ENCODE assay signal across 9 mouse cellular contexts in the genomic region with DNA sequence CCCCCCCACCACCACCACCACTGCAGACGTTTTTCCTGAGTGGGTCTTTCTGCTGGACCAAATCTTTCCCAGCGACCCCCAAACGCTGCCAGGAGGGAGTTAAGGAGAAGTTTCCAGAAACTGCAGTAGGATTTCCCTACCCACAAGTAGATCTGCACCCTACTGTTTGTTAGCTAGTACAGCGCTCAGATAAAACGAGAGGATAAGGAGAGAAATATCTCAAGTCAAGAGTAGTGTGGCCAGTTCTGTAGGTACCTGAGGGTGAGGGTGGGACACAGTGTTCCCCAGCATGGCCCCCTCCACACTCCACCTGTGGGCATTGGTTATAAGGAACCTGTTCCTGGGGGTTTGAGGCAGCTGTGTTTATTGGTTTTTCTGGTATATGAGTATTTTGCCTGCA. TPM values are rescaled to one million over a fixed set of nuclear protein-coding genes. Genes with fewer than 3 reads are reported as not detected.
A peak's percentile ranks its signal among the peaks of the same experiment; 100 is the strongest.
DNase-seq lines count a peak whose midpoint lies in the region; ATAC-seq and TF ChIP-seq lines count a peak whose summit lies in the region.
"Had no signal": no experiment of that assay in that cellular context is flagged by ENCODE, and none has a peak within 500 bp of the region (broad histone marks: within the 10 kb centered on the region; RNA-seq: fewer than 3 reads in every experiment).

No protein-coding gene starts in this region.

- TF ChIP-seq CTCF in stomach, postnatal 0 days (IDR thresholded peaks at IDR 0.05; ENCODE audit: low read depth), result peak; percentile 15; the same call in 1 of the 2 replicates
- no peak for TF ChIP-seq CTCF in lung, postnatal 0 days (IDR thresholded peaks at IDR 0.05)

- no peak for TF ChIP-seq EP300 in stomach, postnatal 0 days (optimal IDR thresholded peaks at IDR 0.05)
- TF ChIP-seq EP300 in lung, postnatal 0 days (IDR thresholded peaks at IDR 0.05), result no peak

- H3K27ac ChIP-seq in forebrain, embryonic 10.5 days, result no peak overlapping the region
- no peak overlapping the region for H3K27ac ChIP-seq in forebrain, embryonic 11.5 days (ENCODE audit: low read depth, low read length)
- H3K27ac ChIP-seq in neural tube, embryonic 11.5 days (ENCODE audit: low read depth, low read length), result no peak overlapping the region
- H3K27ac ChIP-seq in liver, embryonic 15.5 days (replicated peaks), result no peak overlapping the region
- H3K27ac ChIP-seq in stomach, postnatal 0 days (replicated peaks), result no peak overlapping the region
- no peak overlapping the region for H3K27ac ChIP-seq in lung, postnatal 0 days (ENCODE audit: low read length)

- H3K4me2 ChIP-seq in forebrain, embryonic 11.5 days (ENCODE audit: low read depth, low read length, severe bottlenecking), result no peak overlapping the region
- peak overlapping the region; percentile 98; the same call in 1 of the 2 replicates for H3K4me2 ChIP-seq in neural tube, embryonic 11.5 days (ENCODE audit: low read depth)
- H3K4me2 ChIP-seq in liver, embryonic 15.5 days, result peak overlapping the region; percentile 70; the same call in 1 of the 2 replicates
- peak overlapping the region; percentile 99; the same call in 1 of the 2 replicates for H3K4me2 ChIP-seq in stomach, postnatal 0 days (replicated peaks; ENCODE audit: low read depth)
- no peak overlapping the region; the same call in 1 of the 2 replicates for H3K4me2 ChIP-seq in lung, postnatal 0 days (replicated peaks; ENCODE audit: low read depth, low read length)

- H3K4me3 ChIP-seq in forebrain, embryonic 10.5 days, result peak overlapping the region; percentile 79
- no peak overlapping the region for H3K4me3 ChIP-seq in forebrain, embryonic 11.5 days (ENCODE audit: low read depth, low read length)
- no peak overlapping the region for H3K4me3 ChIP-seq in neural tube, embryonic 11.5 days (ENCODE audit: low read depth, low read length)
- H3K4me3 ChIP-seq in liver, embryonic 15.5 days (replicated peaks), result no peak overlapping the region
- H3K4me3 ChIP-seq in stomach, postnatal 0 days (ENCODE audit: low read depth, low read length), result no peak overlapping the region
- no peak overlapping the region for H3K4me3 ChIP-seq in lung, postnatal 0 days (ENCODE audit: low read depth, low read length)

- H3K27me3 ChIP-seq in forebrain, embryonic 10.5 days (ENCODE audit: poor library complexity, severe bottlenecking), result peaks cover 59% of the 10 kb centered on the region
- peaks cover 28% of the 10 kb centered on the region for H3K27me3 ChIP-seq in forebrain, embryonic 11.5 days (ENCODE audit: control insufficient read depth, insufficient read depth, low read length)
- peaks cover 28% of the 10 kb centered on the region for H3K27me3 ChIP-seq in neural tube, embryonic 11.5 days (ENCODE audit: control insufficient read depth, insufficient read depth, low read length)
- H3K27me3 ChIP-seq in liver, embryonic 15.5 days, result peaks cover 56% of the 10 kb centered on the region
- H3K27me3 ChIP-seq in stomach, postnatal 0 days (ENCODE audit: control insufficient read depth, insufficient read depth, low read length), result peaks cover 3% of the 10 kb centered on the region; the same call in 1 of the 2 replicates
- peaks cover 13% of the 10 kb centered on the region for H3K27me3 ChIP-seq in lung, postnatal 0 days (replicated peaks; ENCODE audit: insufficient read depth, low read length)

- no peaks in the 10 kb centered on the region for H3K36me3 ChIP-seq in forebrain, embryonic 10.5 days (replicated peaks)
- H3K36me3 ChIP-seq in forebrain, embryonic 11.5 days (ENCODE audit: control insufficient read depth, insufficient read depth, low read length), result no peaks in the 10 kb centered on the region
- no peaks in the 10 kb centered on the region for H3K36me3 ChIP-seq in neural tube, embryonic 11.5 days (ENCODE audit: control insufficient read depth, insufficient read depth, low read length)
- no peaks in the 10 kb centered on the region for H3K36me3 ChIP-seq in liver, embryonic 15.5 days (replicated peaks)
- H3K36me3 ChIP-seq in stomach, postnatal 0 days (ENCODE audit: control insufficient read depth, insufficient read depth, low read length), result no peaks in the 10 kb centered on the region
- H3K36me3 ChIP-seq in lung, postnatal 0 days (ENCODE audit: insufficient read depth, low read length), result no peaks in the 10 kb centered on the region

- DNase-seq in forebrain, embryonic 10.5 days (ENCODE audit: extremely low spot score, low spot score), result no peak
- DNase-seq in forebrain, embryonic 11.5 days (ENCODE audit: low spot score), result no peak
- DNase-seq in neural tube, embryonic 11.5 days (ENCODE audit: low spot score), result no peak
- DNase-seq in neural tube, embryonic 10.5 days (ENCODE audit: extremely low spot score, low spot score), result no peak
- DNase-seq in stomach, postnatal 0 days (ENCODE audit: low spot score), result no peak
- DNase-seq in layer of hippocampus, postnatal 36 days, result no peak
- no peak for DNase-seq in lung, postnatal 0 days (ENCODE audit: low spot score)

- WGBS in forebrain, embryonic 10.5 days, result 22% methylated on average over 5 of the region's 5 CpGs
- WGBS in forebrain, embryonic 11.5 days, result 14% methylated on average over 5 of the region's 5 CpGs
- 29% methylated on average over 5 of the region's 5 CpGs for WGBS in neural tube, embryonic 11.5 days
- WGBS in liver, embryonic 15.5 days (ENCODE audit: insufficient replicate concordance), result 18% methylated on average over 5 of the region's 5 CpGs
- WGBS in stomach, postnatal 0 days, result 9% methylated on average over 5 of the region's 5 CpGs
- 7% methylated on average over 5 of the region's 5 CpGs for WGBS in lung, postnatal 0 days

- H3K9ac ChIP-seq in forebrain, embryonic 11.5 days (ENCODE audit: low read length), result no peak overlapping the region
- no peak overlapping the region for H3K9ac ChIP-seq in neural tube, embryonic 11.5 days (ENCODE audit: low read length)
- H3K9ac ChIP-seq in liver, embryonic 15.5 days, result no peak overlapping the region
- no peak overlapping the region for H3K9ac ChIP-seq in stomach, postnatal 0 days (ENCODE audit: low read length)
- no peak overlapping the region for H3K9ac ChIP-seq in lung, postnatal 0 days (replicated peaks; ENCODE audit: low read depth)

- no peak for ATAC-seq in forebrain, embryonic 11.5 days (replicated peaks; ENCODE audit: low FRiP score)
- no peak for ATAC-seq in neural tube, embryonic 11.5 days (ENCODE audit: insufficient read depth, low FRiP score, low TSS enrichment)
- no peak for ATAC-seq in liver, embryonic 15.5 days (ENCODE audit: insufficient read depth)
- no peak for ATAC-seq in stomach, postnatal 0 days (ENCODE audit: low FRiP score, low TSS enrichment)
- ATAC-seq in lung, postnatal 0 days, result no peak

- peaks cover 18% of the 10 kb centered on the region for H3K4me1 ChIP-seq in forebrain, embryonic 10.5 days
- peaks cover 5% of the 10 kb centered on the region; the same call in 1 of the 2 replicates for H3K4me1 ChIP-seq in forebrain, embryonic 11.5 days (replicated peaks; ENCODE audit: control insufficient read depth, insufficient read depth, low read length)
- peaks cover 7% of the 10 kb centered on the region for H3K4me1 ChIP-seq in neural tube, embryonic 11.5 days (ENCODE audit: control insufficient read depth, insufficient read depth, low read length)
- 0 out of 2 replicates have a peak, but pooled peaks cover 10% of the 10 kb centered on the region for H3K4me1 ChIP-seq in liver, embryonic 15.5 days (replicated peaks)
- peaks cover 6% of the 10 kb centered on the region; the same call in 1 of the 2 replicates for H3K4me1 ChIP-seq in stomach, postnatal 0 days (replicated peaks; ENCODE audit: control insufficient read depth, insufficient read depth)
- H3K4me1 ChIP-seq in lung, postnatal 0 days (ENCODE audit: insufficient read depth, low read depth, low read length), result peaks cover 8% of the 10 kb centered on the region; the same call in 1 of the 2 replicates

- H3K9me3 ChIP-seq in forebrain, embryonic 10.5 days, result no peaks in the 10 kb centered on the region
- H3K9me3 ChIP-seq in forebrain, embryonic 11.5 days (ENCODE audit: control insufficient read depth, low read length), result no peaks in the 10 kb centered on the region
- no peaks in the 10 kb centered on the region for H3K9me3 ChIP-seq in neural tube, embryonic 11.5 days (ENCODE audit: control insufficient read depth, low read length)
- no peaks in the 10 kb centered on the region for H3K9me3 ChIP-seq in liver, embryonic 15.5 days (replicated peaks)
- no peaks in the 10 kb centered on the region for H3K9me3 ChIP-seq in stomach, postnatal 0 days (ENCODE audit: control insufficient read depth, low read length)
- H3K9me3 ChIP-seq in lung, postnatal 0 days (ENCODE audit: low read length), result no peaks in the 10 kb centered on the region

RNA-seq across cellular contexts. Expression of gene Neu2, which starts 1.2 kb away (rescaled TPM):
- polyA plus RNA-seq in forebrain, embryonic 10.5 days (2016; fragmentation: Nextera tagmentation; extraction: Ambion mirVana), result not detected in 2 replicates
- not detected in 2 replicates for polyA plus RNA-seq in forebrain, embryonic 11.5 days (2014; fragmentation: Nextera tagmentation; extraction: Ambion mirVana)
- polyA plus RNA-seq in neural tube, embryonic 11.5 days (2014; fragmentation: Nextera tagmentation; extraction: Ambion mirVana), result not detected in 2 replicates
- polyA plus RNA-seq in liver, embryonic 15.5 days (2015; fragmentation: Nextera tagmentation; extraction: Ambion mirVana), result 0.59 and 1.2 TPM in 2 replicates
- 2.0 and 2.2 TPM in 2 replicates for polyA plus RNA-seq in stomach, postnatal 0 days (2015; fragmentation: Nextera tagmentation; extraction: Ambion mirVana)
- under 1 TPM; 0.30 to 0.33 TPM for total RNA-seq in layer of hippocampus, postnatal 36 days (2021)
- 2.9 and 4.8 TPM in 2 replicates for polyA plus RNA-seq in lung, postnatal 0 days (2015; fragmentation: Nextera tagmentation; extraction: Ambion mirVana)

RNA-seq across cellular contexts. Expression of gene Snorc, which starts 40.8 kb away (rescaled TPM):
- polyA plus RNA-seq in forebrain, embryonic 10.5 days (2016; fragmentation: Nextera tagmentation; extraction: Ambion mirVana), result not detected in 2 replicates
- not detected in 2 replicates for polyA plus RNA-seq in forebrain, embryonic 11.5 days (2014; fragmentation: Nextera tagmentation; extraction: Ambion mirVana)
- not detected in 2 replicates for polyA plus RNA-seq in neural tube, embryonic 11.5 days (2014; fragmentation: Nextera tagmentation; extraction: Ambion mirVana)
- polyA plus RNA-seq in liver, embryonic 15.5 days (2015; fragmentation: Nextera tagmentation; extraction: Ambion mirVana), result 0.33 TPM in 1 of 2 replicates, not detected in the other
- polyA plus RNA-seq in stomach, postnatal 0 days (2015; fragmentation: Nextera tagmentation; extraction: Ambion mirVana), result not detected in 2 replicates
- not detected for total RNA-seq in layer of hippocampus, postnatal 36 days (2021)
- polyA plus RNA-seq in lung, postnatal 0 days (2015; fragmentation: Nextera tagmentation; extraction: Ambion mirVana), result not detected in 2 replicates
- total RNA-seq: gastrocnemius, adult 8-10 months had no signal

Comparison
In these comparisons a context has a peak if more than half of its experiments do, and no peak if none do; other contexts are left out.
1. H3K4me2 ChIP-seq: peak in neural tube, embryonic 11.5 days (single experiment), liver, embryonic 15.5 days (single experiment) and stomach, postnatal 0 days (single experiment); none in forebrain, embryonic 11.5 days (single experiment) and lung, postnatal 0 days (single experiment).